Mouse (Mus musculus) MEL (cell line): Measurements from ENCODE around the gene St6gal1. TPM values are rescaled to one million over a fixed set of nuclear protein-coding genes. Genes with fewer than 3 reads are reported as not detected.

Experiments
- DNase-seq: peaks from one replicate; pipeline ENCODE4 v3.0.0; 2011; ENCODE audit warnings: low read depth, low spot score
- H3K27ac ChIP-seq: 2 replicates; pipeline ENCODE4 v1.5.1; 2012; ENCODE audit warnings: low read depth, mild to moderate bottlenecking, control low read depth, low read length, moderate library complexity; ENCODE audit not compliant: control insufficient read depth
- H3K27me3 ChIP-seq, 2 experiments: fragments of 150-350 bp in 1 of 2; sonication (generic) in 1 of 2; 2 replicates each; pipeline ENCODE4 v1.6.1; 2012; ENCODE audit warnings: low read length in 2 of 2, mild to moderate bottlenecking in 2 of 2, improper control_type of control experiment in 1 of 2, moderate library complexity in 1 of 2; ENCODE audit not compliant: insufficient read depth in 2 of 2, control insufficient read depth in 1 of 2
- H3K36me3 ChIP-seq, 2 experiments: 2 replicates each; pipeline ENCODE4 v1.6.1; 2012 to 2014; ENCODE audit warnings: low read length in 2 of 2, improper control_type of control experiment in 1 of 2, inconsistent platforms in 1 of 2, mild to moderate bottlenecking in 1 of 2; ENCODE audit not compliant: insufficient read depth in 2 of 2, control insufficient read depth in 1 of 2
- H3K4me1 ChIP-seq, 2 experiments: fragments of 150-350 bp in 1 of 2; sonication (generic) in 1 of 2; 2 replicates each; pipeline ENCODE4 v1.6.1; 2012; ENCODE audit warnings: low read length in 2 of 2, improper control_type of control experiment in 1 of 2, mild to moderate bottlenecking in 1 of 2; ENCODE audit not compliant: insufficient read depth in 2 of 2, control insufficient read depth in 1 of 2
- H3K4me3 ChIP-seq, 2 experiments: fragments of 150-350 bp in 1 of 2; sonication (generic) in 1 of 2; 2 replicates each; pipeline ENCODE4 v1.5.1; 2012; ENCODE audit warnings: low read depth in 2 of 2, low read length in 2 of 2, mild to moderate bottlenecking in 2 of 2, moderate library complexity in 2 of 2, control low read depth in 1 of 2, improper control_type of control experiment in 1 of 2; ENCODE audit not compliant: control insufficient read depth in 1 of 2, insufficient read depth in 1 of 2
- H3K79me2 ChIP-seq: 2 replicates; pipeline ENCODE4 v1.6.1; 2012; ENCODE audit warnings: mild to moderate bottlenecking, low read length, moderate library complexity; ENCODE audit not compliant: control insufficient read depth, poor library complexity, insufficient read depth
- H3K9ac ChIP-seq: 2 replicates; pipeline ENCODE4 v1.6.1; 2012; ENCODE audit warnings: low read depth, mild to moderate bottlenecking, control low read depth, low read length, moderate library complexity; ENCODE audit not compliant: control insufficient read depth, poor library complexity, severe bottlenecking
- H3K9me3 ChIP-seq: fragments of 150-350 bp; sonication (generic); replicated peaks from 2 replicates; pipeline ENCODE4 v1.6.1; 2012; ENCODE audit warnings: mild to moderate bottlenecking, low read length, improper control_type of control experiment, moderate library complexity; ENCODE audit not compliant: insufficient read depth
- CHD1 ChIP-seq: IDR thresholded peaks from 2 replicates; pipeline ENCODE4 v1.6.1; 2012; ENCODE audit warnings: low read depth, mild to moderate bottlenecking, inconsistent platforms, low read length, improper control_type of control experiment
- CHD2 ChIP-seq: IDR thresholded peaks from 2 replicates; pipeline ENCODE4 v1.6.1; 2011; ENCODE audit warnings: low read length, improper control_type of control experiment
- CTCF ChIP-seq, 3 experiments: IDR thresholded peaks in 2 of 3; conservative IDR thresholded peaks in 1 of 3; 2 replicates each; pipeline ENCODE4 v1.5.1; 2011 to 2012; ENCODE audit warnings: low read length in 3 of 3, low read depth in 2 of 3, mild to moderate bottlenecking in 2 of 3, improper control_type of control experiment in 1 of 3, inconsistent platforms in 1 of 3, mixed read lengths in 1 of 3, moderate library complexity in 1 of 3; ENCODE audit not compliant: control insufficient read depth in 1 of 3, insufficient read depth in 1 of 3, poor library complexity in 1 of 3, severe bottlenecking in 1 of 3
- GABPA ChIP-seq: IDR thresholded peaks from 2 replicates; pipeline ENCODE4 v1.6.1; 2012; ENCODE audit warnings: low read depth, mild to moderate bottlenecking, inconsistent platforms, low read length, improper control_type of control experiment, moderate library complexity
- JUND ChIP-seq: IDR thresholded peaks from 2 replicates; pipeline ENCODE4 v1.6.1; 2011; ENCODE audit warnings: low read depth, mild to moderate bottlenecking, improper control_type of control experiment, low read length
- MAX ChIP-seq: IDR thresholded peaks from 2 replicates; pipeline ENCODE4 v1.6.1; 2011; ENCODE audit warnings: low read length, improper control_type of control experiment
- MAZ ChIP-seq: IDR thresholded peaks from 2 replicates; pipeline ENCODE4 v1.6.1; 2012; ENCODE audit warnings: low read depth, mild to moderate bottlenecking, inconsistent platforms, low read length, improper control_type of control experiment
- MEF2A ChIP-seq: IDR thresholded peaks from 2 replicates; pipeline ENCODE4 v1.6.1; 2014; ENCODE audit warnings: low read depth, mild to moderate bottlenecking, inconsistent platforms, low read length, improper control_type of control experiment; ENCODE audit not compliant: poor library complexity, insufficient replicate concordance, severe bottlenecking; ENCODE audit errors: extremely low read depth
- MXI1 ChIP-seq: IDR thresholded peaks from 2 replicates; pipeline ENCODE4 v1.6.1; 2011; ENCODE audit warnings: mild to moderate bottlenecking, low read depth, low read length, improper control_type of control experiment
- MYB ChIP-seq: IDR thresholded peaks from 2 replicates; pipeline ENCODE4 v1.6.1; 2011; ENCODE audit warnings: mild to moderate bottlenecking, low read depth, low read length, improper control_type of control experiment
- MYC ChIP-seq: IDR thresholded peaks from 2 replicates; pipeline ENCODE4 v1.6.1; 2011; ENCODE audit warnings: low read depth, mild to moderate bottlenecking, low read length, improper control_type of control experiment, moderate library complexity
- NELFE ChIP-seq: IDR thresholded peaks from 2 replicates; pipeline ENCODE4 v1.6.1; 2011; ENCODE audit warnings: low read depth, low read length, improper control_type of control experiment
- NRF1 ChIP-seq: IDR thresholded peaks from 2 replicates; pipeline ENCODE4 v1.6.1; 2014; ENCODE audit warnings: low read depth, mild to moderate bottlenecking, inconsistent platforms, low read length, improper control_type of control experiment, moderate library complexity; ENCODE audit not compliant: poor library complexity, insufficient read depth, severe bottlenecking
- POLR2AphosphoS2 ChIP-seq: IDR thresholded peaks from 2 replicates; pipeline ENCODE4 v1.6.1; 2011; ENCODE audit warnings: low read length, improper control_type of control experiment
- SMC3 ChIP-seq: IDR thresholded peaks from 2 replicates; pipeline ENCODE4 v1.6.1; 2011; ENCODE audit warnings: low read depth, low read length, improper control_type of control experiment
- TBP ChIP-seq: IDR thresholded peaks from 2 replicates; pipeline ENCODE4 v1.8.0; 2011; ENCODE audit warnings: low read depth, low read length, improper control_type of control experiment
- UBTF ChIP-seq: IDR thresholded peaks from 2 replicates; pipeline ENCODE4 v1.6.1; 2012; ENCODE audit warnings: low read depth, mild to moderate bottlenecking, inconsistent platforms, low read length, improper control_type of control experiment, moderate library complexity, borderline replicate concordance; ENCODE audit not compliant: insufficient read depth
- USF1 ChIP-seq: IDR thresholded peaks from 2 replicates; pipeline ENCODE4 v1.6.1; 2014; ENCODE audit warnings: low read depth, mild to moderate bottlenecking, inconsistent platforms, low read length, improper control_type of control experiment, moderate library complexity
- USF2 ChIP-seq, 2 experiments: IDR thresholded peaks; 2 replicates each; pipeline ENCODE4 v1.6.1; 2011 to 2012; ENCODE audit warnings: improper control_type of control experiment in 2 of 2, low read length in 2 of 2, borderline replicate concordance in 1 of 2, inconsistent platforms in 1 of 2, low read depth in 1 of 2, mild to moderate bottlenecking in 1 of 2; ENCODE audit not compliant: insufficient read depth in 1 of 2
- ZC3H11A ChIP-seq: IDR thresholded peaks from 2 replicates; pipeline ENCODE4 v1.6.1; 2012; ENCODE audit warnings: low read depth, mild to moderate bottlenecking, inconsistent platforms, low read length, improper control_type of control experiment
- ZKSCAN1 ChIP-seq: IDR thresholded peaks from 2 replicates; pipeline ENCODE4 v1.6.1; 2012; ENCODE audit warnings: low read depth, mild to moderate bottlenecking, inconsistent platforms, low read length, improper control_type of control experiment, moderate library complexity
- ZMIZ1 ChIP-seq: IDR thresholded peaks from 2 replicates; pipeline ENCODE4 v1.6.1; 2012; ENCODE audit warnings: low read depth, mild to moderate bottlenecking, inconsistent platforms, low read length, improper control_type of control experiment, moderate library complexity
- ZNF384 ChIP-seq: IDR thresholded peaks from 2 replicates; pipeline ENCODE4 v1.6.1; 2012; ENCODE audit warnings: low read depth, mild to moderate bottlenecking, inconsistent platforms, low read length, improper control_type of control experiment
- polyA plus RNA-seq, 2 experiments: library from polyadenylated mRNA; stranded (reverse) in 1 of 2; unstranded in 1 of 2; fragments of >175 nt in 1 of 2; fragments of >200 nt in 1 of 2; gene quantifications; 2 replicates each; pipeline versions ENCODE4 v1.2.1 to v1.2.4; 2012; ENCODE audit warnings: low replicate concordance in 2 of 2, low read depth in 1 of 2; ENCODE audit not compliant: insufficient read length in 2 of 2, insufficient read depth in 1 of 2, missing spikeins in 1 of 2
- total RNA-seq: library from RNA; depleted of rRNA; stranded (reverse); fragments of 300-350 nt; gene quantifications from 2 replicates; pipeline ENCODE4 v1.2.3, GENCODE M21; 2012

The St6gal1 gene
- total and polyA plus RNA-seq, 3 experiments = not detected

DNA sequence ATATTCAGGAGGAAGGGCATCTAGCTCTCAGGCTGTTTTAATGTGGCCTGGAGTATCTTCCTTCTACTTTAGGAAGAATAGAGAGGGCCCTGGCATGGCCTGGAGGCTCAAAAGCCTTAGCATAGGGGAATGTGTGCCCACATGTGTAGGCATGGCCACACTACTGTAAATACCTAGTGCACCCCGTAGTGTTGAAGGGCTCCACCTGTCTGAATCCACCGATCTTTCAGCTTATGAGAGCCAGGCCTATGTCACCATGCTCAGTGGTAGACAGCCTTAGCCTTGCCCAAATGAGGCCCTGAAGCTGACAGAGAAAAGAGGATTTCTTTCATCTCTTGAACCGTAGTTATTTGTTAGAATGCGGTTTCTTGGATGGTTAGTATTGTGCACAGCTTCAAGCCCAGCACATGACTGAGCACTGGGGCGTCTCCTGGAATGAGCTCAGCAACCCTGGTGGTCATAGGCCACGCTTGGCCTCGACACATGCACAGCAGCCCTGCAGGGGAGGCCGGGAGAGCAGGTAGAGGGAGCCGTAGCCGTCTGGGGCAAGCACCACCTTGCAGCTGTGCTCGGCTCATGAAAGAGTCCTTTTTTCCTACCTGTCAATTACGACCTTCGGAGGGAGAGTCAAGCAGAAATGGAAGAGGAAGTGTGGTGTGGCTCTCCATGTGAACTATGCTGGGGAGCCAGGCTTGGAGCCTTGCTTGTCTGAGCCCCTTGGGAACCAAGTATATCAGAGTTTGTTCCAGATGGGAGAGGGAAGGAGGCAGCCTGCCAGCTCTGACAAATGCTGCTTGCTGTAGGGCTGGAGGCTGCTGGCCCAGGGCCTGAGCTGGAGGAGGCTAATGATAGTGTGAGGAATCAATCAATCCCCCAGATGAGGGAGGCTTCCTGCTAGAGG is 15.8 kb downstream of the St6gal1 start:
- no peaks in the 10 kb centered on the region for H3K79me2 ChIP-seq
- no peaks in the 10 kb centered on the region for H3K36me3 ChIP-seq
- no peaks in the 10 kb centered on the region for H3K9me3 ChIP-seq
- H3K9ac ChIP-seq = no peak overlapping the region
- TF ChIP-seq MEF2A = no peak
- TF ChIP-seq CHD2 = no peak
- no peak for TF ChIP-seq MXI1
- TF ChIP-seq ZNF384 = no peak
- TF ChIP-seq TBP = no peak
- no peak for TF ChIP-seq ZMIZ1
- TF ChIP-seq MAZ = no peak
- no peak for TF ChIP-seq ZC3H11A
- TF ChIP-seq CHD1 = no peak
- no peak for TF ChIP-seq GABPA
- TF ChIP-seq MAX = no peak
- no peak for TF ChIP-seq NRF1
- TF ChIP-seq JUND = no peak
- TF ChIP-seq NELFE = no peak
- TF ChIP-seq UBTF = no peak
- TF ChIP-seq USF2 (IDR thresholded peaks at IDR 0.05; ENCODE audit: borderline replicate concordance in 1 of 2, insufficient read depth in 1 of 2, low read depth in 1 of 2, low read length in 2 of 2) = no peak
- TF ChIP-seq MYC = no peak
- TF ChIP-seq SMC3 = no peak
- TF ChIP-seq MYB = no peak
- H3K27ac ChIP-seq = no peak overlapping the region
- no peaks in the 10 kb centered on the region for H3K4me1 ChIP-seq
- no peak for DNase-seq
- H3K27me3 ChIP-seq = no peaks in the 10 kb centered on the region; a peak in 1 of 4 replicates
- no peak overlapping the region for H3K4me3 ChIP-seq

- Histone ChIP-seq H3K9ac (no peak overlapping the region), H3K9me3 (no peaks in the 10 kb centered on the region), H3K27me3 (no peaks in the 10 kb centered on the region), H3K36me3 (no peaks in the 10 kb centered on the region), H3K27ac (no peak overlapping the region), H3K4me3 (no peak overlapping the region), H3K4me1 (no peaks in the 10 kb centered on the region), H3K79me2 (no peaks in the 10 kb centered on the region)
- DNase-seq = no peak
- TF ChIP-seq USF1 (no peak), UBTF (no peak), ZKSCAN1 (no peak), MAX (no peak), MEF2A (no peak), MXI1 (no peak), CTCF (IDR thresholded peaks at IDR 0.05 in 2 of 3, conservative IDR thresholded peaks at IDR 0.05 in 1 of 3; ENCODE audit: control insufficient read depth in 1 of 3, insufficient read depth in 1 of 3, low read depth in 2 of 3, low read length in 3 of 3, poor library complexity in 1 of 3, severe bottlenecking in 1 of 3) (no peak), SMC3 (no peak), POLR2AphosphoS2 (no peak)
Measured at GRCm38 (mm10) chr16:23240950-23241259, 16.4 kb downstream of the St6gal1 start.
